Mouse (Mus musculus) ovary, adult 10 weeks (tissue): ENCODE results near the gene Akap2. TPM values are rescaled to one million over a fixed set of nuclear protein-coding genes. Genes with fewer than 3 reads are reported as not detected.

Experiments used
- polyA plus RNA-seq: library from polyadenylated mRNA; stranded (reverse); fragments of 350-450 nt; fragmentation: Illumina TruSeq; extraction: RNeasy Lipid Tissue Mini Kit (QIAGEN cat#74804); gene quantifications from one replicate; pipeline ENCODE4 v1.2.3, GENCODE M21; 2014

The Akap2 gene
- polyA plus RNA-seq = 112 TPM

GRCm38 (mm10) chr4:57717354-57717753 is at the start of gene Akap2:
Gene Akap2, plus strand, starts transcription at chr4:57717657.

GRCm38 (mm10) chr4:57916201-57916661 is 198.8 kb downstream of the Akap2 start, which contains the start of gene D630039A03Rik:
Gene D630039A03Rik, minus strand, starts transcription at chr4:57916297.

Other genes starting within 250 kb of the Akap2 start
- 0.34 TPM for gene Pakap, start 149.5 kb upstream of the Akap2 start, polyA plus RNA-seq
- gene D630039A03Rik, start 198.6 kb downstream of the Akap2 start, polyA plus RNA-seq = 6.3 TPM
- gene Txn1, start 238.8 kb downstream of the Akap2 start, polyA plus RNA-seq = 352 TPM